In the genomic region with DNA sequence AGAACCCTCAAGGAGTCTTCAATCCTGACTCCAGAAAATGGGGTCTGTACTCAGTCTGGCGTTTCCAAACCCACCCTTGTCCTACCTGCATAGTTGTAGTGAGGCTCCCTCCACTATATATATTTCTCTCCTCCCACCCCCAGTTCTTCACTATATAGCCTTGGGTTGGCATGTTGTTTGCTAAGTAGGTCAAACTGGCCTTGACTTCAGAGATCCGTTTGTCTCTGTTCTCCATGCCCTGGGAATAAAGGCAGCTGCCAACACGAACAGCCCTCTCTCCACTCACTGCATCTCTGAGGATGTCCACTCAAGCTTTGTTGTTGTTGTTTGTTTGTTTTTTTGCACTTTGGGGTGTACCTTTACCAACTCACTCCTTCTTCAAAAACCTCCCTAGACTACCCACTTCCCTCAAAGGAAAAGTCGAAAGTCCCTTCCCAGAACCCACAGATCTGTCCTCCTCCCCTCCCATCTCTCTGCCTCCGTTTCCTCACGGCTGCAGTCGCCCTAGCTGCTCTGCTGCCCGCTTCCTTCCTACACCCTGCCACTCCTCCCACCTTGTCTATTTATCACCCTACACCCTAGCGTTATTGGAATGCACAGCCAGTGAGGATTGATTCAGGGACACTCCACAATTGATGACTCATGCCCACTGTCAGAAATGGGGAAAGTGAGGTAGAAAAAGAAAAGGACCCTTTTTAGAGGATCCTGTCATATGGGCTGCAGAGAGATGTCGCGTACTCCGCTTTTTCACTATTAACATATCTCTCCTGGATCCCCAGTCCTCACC, we compare ENCODE assay signal across 8 mouse cellular contexts. TPM values are rescaled to one million over a fixed set of nuclear protein-coding genes. Genes with fewer than 3 reads are reported as not detected.
DNase-seq lines count a peak whose midpoint lies in the region; ATAC-seq and TF ChIP-seq lines count a peak whose summit lies in the region.

No protein-coding gene starts in this region.

- peaks cover 13% of the 10 kb centered on the region for H3K4me1 ChIP-seq in heart, embryonic 11.5 days (ENCODE audit: control insufficient read depth, insufficient read depth, low read length)
- peaks cover 38% of the 10 kb centered on the region for H3K4me1 ChIP-seq in G1E (ENCODE audit: insufficient read depth, low read depth, low read length)
- peaks cover 30% of the 10 kb centered on the region for H3K4me1 ChIP-seq in forebrain, embryonic 15.5 days
- peaks cover 12 to 15% of the 10 kb centered on the region in 2 experiments for H3K4me1 ChIP-seq in liver, embryonic 14.5 days (replicated peaks; ENCODE audit: control insufficient read depth in 2 of 2, insufficient read depth in 2 of 2, low read length in 1 of 2)

- H3K9me3 ChIP-seq in heart, embryonic 11.5 days (replicated peaks; ENCODE audit: control insufficient read depth, low read length), result no peaks in the 10 kb centered on the region
- H3K9me3 ChIP-seq in G1E (replicated peaks), result no peaks in the 10 kb centered on the region
- H3K9me3 ChIP-seq in forebrain, embryonic 15.5 days, result no peaks in the 10 kb centered on the region
- no peaks in the 10 kb centered on the region for H3K9me3 ChIP-seq in liver, embryonic 14.5 days (ENCODE audit: control insufficient read depth, low read length)

- peak overlapping the region; percentile 97 for H3K4me2 ChIP-seq in heart, embryonic 11.5 days
- peak overlapping the region; percentile 76 for H3K4me2 ChIP-seq in forebrain, embryonic 15.5 days (replicated peaks)
- peak overlapping the region; percentile 92 for H3K4me2 ChIP-seq in liver, embryonic 14.5 days (ENCODE audit: low read depth)

- no peaks in the 10 kb centered on the region for H3K27me3 ChIP-seq in heart, embryonic 11.5 days (ENCODE audit: control insufficient read depth, insufficient read depth, low read length)
- H3K27me3 ChIP-seq in G1E (ENCODE audit: insufficient read depth, low read length), result no peaks in the 10 kb centered on the region
- H3K27me3 ChIP-seq in forebrain, embryonic 15.5 days, result no peaks in the 10 kb centered on the region
- H3K27me3 ChIP-seq in liver, embryonic 14.5 days (ENCODE audit: control insufficient read depth, insufficient read depth, low read length), result no peaks in the 10 kb centered on the region

- no peak for TF ChIP-seq EP300 in liver, embryonic 14.5 days (IDR thresholded peaks at IDR 0.05; ENCODE audit: low read depth)

- intact Hi-C loops in heart, postnatal 10 days (cut with DNase I), result no loop called here

- ATAC-seq in heart, embryonic 11.5 days (replicated peaks; ENCODE audit: insufficient number of reproducible peaks, low FRiP score, low TSS enrichment), result no peak
- ATAC-seq in G1E (ENCODE audit: extremely low read depth, insufficient number of reproducible peaks, low FRiP score, poor library complexity, severe bottlenecking), result no peak
- ATAC-seq in forebrain, embryonic 15.5 days (replicated peaks), result 0 out of 2 replicates have a peak, but pooled peaks have one; percentile 0
- ATAC-seq in liver, embryonic 14.5 days (ENCODE audit: insufficient read depth), result peak; percentile 42; the same call in 1 of the 2 replicates
- no peak for ATAC-seq in inflammation-experienced regulatory T-cells, adult 6 months

- H3K36me3 ChIP-seq in heart, embryonic 11.5 days (ENCODE audit: control insufficient read depth, insufficient read depth, low read length), result peaks cover 19% of the 10 kb centered on the region
- H3K36me3 ChIP-seq in G1E (replicated peaks), result peaks cover 57% of the 10 kb centered on the region
- H3K36me3 ChIP-seq in forebrain, embryonic 15.5 days, result peaks cover 34% of the 10 kb centered on the region
- H3K36me3 ChIP-seq in liver, embryonic 14.5 days (replicated peaks; ENCODE audit: control insufficient read depth, insufficient read depth, low read depth), result peaks cover 19% of the 10 kb centered on the region

- peak overlapping the region; percentile 1; the same call in 1 of the 2 replicates for H3K27ac ChIP-seq in heart, embryonic 11.5 days (ENCODE audit: low read depth, low read length)
- peak overlapping the region; percentile 62; the same call in 1 of the 2 replicates for H3K27ac ChIP-seq in forebrain, embryonic 15.5 days (replicated peaks)
- peak overlapping the region; percentile 78 for H3K27ac ChIP-seq in liver, embryonic 14.5 days

- no peak for TF ChIP-seq CTCF in G1E (IDR thresholded peaks at IDR 0.05; ENCODE audit: low read depth, low read length)
- TF ChIP-seq CTCF in liver, embryonic 14.5 days (IDR thresholded peaks at IDR 0.05; ENCODE audit: low read depth), result peak; percentile 25; the same call in 1 of the 2 replicates

- WGBS in heart, embryonic 11.5 days (ENCODE audit: insufficient replicate concordance), result 15% methylated on average over 12 of the region's 12 CpGs
- 19% methylated on average over 12 of the region's 12 CpGs for WGBS in forebrain, embryonic 15.5 days
- WGBS in liver, embryonic 14.5 days (ENCODE audit: insufficient replicate concordance), result 8% methylated on average over 12 of the region's 12 CpGs

- no peak for DNase-seq in heart, postnatal 10 days
- DNase-seq in G1E (ENCODE audit: low spot score), result peak; percentile 32
- DNase-seq in liver, embryonic 14.5 days (ENCODE audit: low read depth in 3 of 3, low spot score in 3 of 3), result peak in 2 of 3 experiments; percentile 30 to 58
- no peak for DNase-seq in ovary, postnatal 14 days (ENCODE audit: low spot score)
- no peak for DNase-seq in B cell, adult 2 months

- peak overlapping the region; percentile 64 for H3K4me3 ChIP-seq in heart, embryonic 11.5 days (ENCODE audit: low read depth, low read length)
- H3K4me3 ChIP-seq in G1E (ENCODE audit: low read depth, low read length), result peak overlapping the region; percentile 76
- H3K4me3 ChIP-seq in forebrain, embryonic 15.5 days, result peak overlapping the region; percentile 68
- peak overlapping the region; percentile 83 to 90 for H3K4me3 ChIP-seq in liver, embryonic 14.5 days (ENCODE audit: insufficient read depth in 1 of 2, low read depth in 2 of 2, low read length in 2 of 2)

- H3K9ac ChIP-seq in heart, embryonic 11.5 days (ENCODE audit: low read depth, low read length), result peak overlapping the region; percentile 78
- peak overlapping the region; percentile 69 for H3K9ac ChIP-seq in forebrain, embryonic 15.5 days (replicated peaks)
- H3K9ac ChIP-seq in liver, embryonic 14.5 days (replicated peaks), result peak overlapping the region; percentile 77

RNA-seq across cellular contexts. Expression of a gene that starts 0.8 kb away (rescaled TPM):
- 33.6 and 34.8 TPM in 2 replicates for polyA plus RNA-seq in heart, embryonic 11.5 days (2014; fragmentation: Nextera tagmentation; extraction: Ambion mirVana)
- total RNA-seq in heart, postnatal 10 days (2021), result 10 to 100 TPM; 15.0 to 23.6 TPM
- 82.7 and 119 TPM in 2 replicates for total RNA-seq in G1E (2014; fragmentation: Nextera tagmentation)
- total RNA-seq in G1E (2017), result 20.4 and 24.9 TPM in 2 replicates
- polyA plus RNA-seq in G1E (2012), result 66.7 and 78.0 TPM in 2 replicates
- polyA plus RNA-seq in forebrain, embryonic 15.5 days (2015; fragmentation: Nextera tagmentation; extraction: Ambion mirVana), result 58.9 and 63.3 TPM in 2 replicates
- polyA plus RNA-seq in liver, embryonic 14.5 days (2012; rRNA removed), result 15.3 and 17.6 TPM in 2 replicates
- 21.2 and 22.0 TPM in 2 replicates for polyA plus RNA-seq in liver, embryonic 14.5 days (2014; fragmentation: Nextera tagmentation; extraction: Ambion mirVana)
- polyA plus RNA-seq in inflammation-experienced regulatory T-cells, adult 6 months (2017; shearing (Covaris generic)), result 100 to 1,000 TPM in 2 of 3 experiments, 10 to 100 TPM in 1; 94.5 to 112 (median 109) TPM

RNA-seq across cellular contexts. Expression of a gene that starts 4.3 kb away (rescaled TPM):
- 87.6 and 91.2 TPM in 2 replicates for polyA plus RNA-seq in heart, embryonic 11.5 days (2014; fragmentation: Nextera tagmentation; extraction: Ambion mirVana)
- total RNA-seq in heart, postnatal 10 days (2021), result 10 to 100 TPM; 67.4 to 78.2 TPM
- total RNA-seq in G1E (2014; fragmentation: Nextera tagmentation), result 16.1 and 42.5 TPM in 2 replicates
- 62.9 and 74.1 TPM in 2 replicates for total RNA-seq in G1E (2017)
- 47.3 and 71.2 TPM in 2 replicates for polyA plus RNA-seq in G1E (2012)
- polyA plus RNA-seq in forebrain, embryonic 15.5 days (2015; fragmentation: Nextera tagmentation; extraction: Ambion mirVana), result 118 and 122 TPM in 2 replicates
- 19.5 and 28.1 TPM in 2 replicates for polyA plus RNA-seq in liver, embryonic 14.5 days (2012; rRNA removed)
- 40.7 and 44.0 TPM in 2 replicates for polyA plus RNA-seq in liver, embryonic 14.5 days (2014; fragmentation: Nextera tagmentation; extraction: Ambion mirVana)
- polyA plus RNA-seq in inflammation-experienced regulatory T-cells, adult 6 months (2017; shearing (Covaris generic)), result 10 to 100 TPM; 56.1 to 60.5 (median 60.0) TPM

RNA-seq across cellular contexts. Expression of a gene that starts 4.3 kb away (rescaled TPM):
- 5.4 and 5.5 TPM in 2 replicates for polyA plus RNA-seq in heart, embryonic 11.5 days (2014; fragmentation: Nextera tagmentation; extraction: Ambion mirVana)
- total RNA-seq in heart, postnatal 10 days (2021), result 1 to 10 TPM; 1.7 to 1.8 TPM
- total RNA-seq in G1E (2014; fragmentation: Nextera tagmentation), result 3.9 and 4.4 TPM in 2 replicates
- 4.7 and 5.8 TPM in 2 replicates for total RNA-seq in G1E (2017)
- polyA plus RNA-seq in G1E (2012), result 2.5 and 2.6 TPM in 2 replicates
- polyA plus RNA-seq in forebrain, embryonic 15.5 days (2015; fragmentation: Nextera tagmentation; extraction: Ambion mirVana), result 21.7 and 22.7 TPM in 2 replicates
- polyA plus RNA-seq in liver, embryonic 14.5 days (2012; rRNA removed), result 1.2 and 1.4 TPM in 2 replicates
- 0.71 and 0.99 TPM in 2 replicates for polyA plus RNA-seq in liver, embryonic 14.5 days (2014; fragmentation: Nextera tagmentation; extraction: Ambion mirVana)
- polyA plus RNA-seq in inflammation-experienced regulatory T-cells, adult 6 months (2017; shearing (Covaris generic)), result 10 to 100 TPM; 45.7 to 85.3 (median 82.8) TPM

RNA-seq across cellular contexts. Expression of a gene that starts 4.6 kb away (rescaled TPM):
- polyA plus RNA-seq in heart, embryonic 11.5 days (2014; fragmentation: Nextera tagmentation; extraction: Ambion mirVana), result 102 and 107 TPM in 2 replicates
- 10 to 100 TPM; 78.2 to 80.1 TPM for total RNA-seq in heart, postnatal 10 days (2021)
- 246 and 298 TPM in 2 replicates for total RNA-seq in G1E (2014; fragmentation: Nextera tagmentation)
- total RNA-seq in G1E (2017), result 134 and 142 TPM in 2 replicates
- 26.1 and 31.8 TPM in 2 replicates for polyA plus RNA-seq in G1E (2012)
- polyA plus RNA-seq in forebrain, embryonic 15.5 days (2015; fragmentation: Nextera tagmentation; extraction: Ambion mirVana), result 131 and 138 TPM in 2 replicates
- polyA plus RNA-seq in liver, embryonic 14.5 days (2012; rRNA removed), result 55.8 and 63.5 TPM in 2 replicates
- polyA plus RNA-seq in liver, embryonic 14.5 days (2014; fragmentation: Nextera tagmentation; extraction: Ambion mirVana), result 59.1 and 64.6 TPM in 2 replicates
- 100 to 1,000 TPM; 271 to 363 (median 299) TPM for polyA plus RNA-seq in inflammation-experienced regulatory T-cells, adult 6 months (2017; shearing (Covaris generic))

RNA-seq across cellular contexts. Expression of a gene that starts 6.4 kb away (rescaled TPM):
- 2.3 and 3.2 TPM in 2 replicates for polyA plus RNA-seq in heart, embryonic 11.5 days (2014; fragmentation: Nextera tagmentation; extraction: Ambion mirVana)
- 1 to 10 TPM; 1.6 to 2.0 TPM for total RNA-seq in heart, postnatal 10 days (2021)
- total RNA-seq in G1E (2014; fragmentation: Nextera tagmentation) (1.8 TPM in 1 of 2 replicates, not detected in the other), G1E (2017) (0.70 TPM in 1 of 2 replicates, not detected in the other)
- 4.8 and 6.3 TPM in 2 replicates for polyA plus RNA-seq in G1E (2012)
- 6.3 and 6.6 TPM in 2 replicates for polyA plus RNA-seq in forebrain, embryonic 15.5 days (2015; fragmentation: Nextera tagmentation; extraction: Ambion mirVana)
- polyA plus RNA-seq in liver, embryonic 14.5 days (2012; rRNA removed), result 1.5 and 1.8 TPM in 2 replicates
- polyA plus RNA-seq in liver, embryonic 14.5 days (2014; fragmentation: Nextera tagmentation; extraction: Ambion mirVana), result 0.53 and 1.2 TPM in 2 replicates
- polyA plus RNA-seq in inflammation-experienced regulatory T-cells, adult 6 months (2017; shearing (Covaris generic)), result 100 to 1,000 TPM; 118 to 196 (median 157) TPM

Comparison
In these comparisons a context has a peak if more than half of its experiments do, and no peak if none do; other contexts are left out.
1. ATAC-seq: peak in forebrain, embryonic 15.5 days (single experiment) and liver, embryonic 14.5 days (single experiment); none in heart, embryonic 11.5 days (single experiment), G1E (single experiment) and inflammation-experienced regulatory T-cells, adult 6 months (single experiment).
2. H3K27ac ChIP-seq: peak in every context shown above with its lines; median percentile 78 in liver, embryonic 14.5 days; 62 in forebrain, embryonic 15.5 days; 1 in heart, embryonic 11.5 days.
3. DNase-seq: peak in G1E (single experiment) and liver, embryonic 14.5 days (2 of 3); none in heart, postnatal 10 days (0 of 2), ovary, postnatal 14 days (single experiment) and B cell, adult 2 months (0 of 2).
4. Peak in every context shown above with its lines, with median percentiles within 50 percentile points of each other: H3K4me2 ChIP-seq, H3K4me3 ChIP-seq and H3K9ac ChIP-seq.